Mouse (Mus musculus): ENCODE data around the gene 1300017J02Rik. TPM values are rescaled to one million over a fixed set of nuclear protein-coding genes. Genes with fewer than 3 reads are reported as not detected.
A peak's percentile ranks its signal among the peaks of the same experiment; 100 is the strongest.

Gene 1300017J02Rik
- total and polyA plus RNA-seq, 2 experiments from 2014 or later = 0.10 to 0.74 TPM

GRCm38 (mm10) chr9:103326449-103326848 is 21.6 kb upstream of the 1300017J02Rik start:
- no peak for TF ChIP-seq CTCF (IDR thresholded peaks at IDR 0.05; ENCODE audit: low read depth)
- 89% methylated on average over 9 of the region's 9 CpGs for WGBS
- no peak overlapping the region for H3K9ac ChIP-seq

GRCm38 (mm10) chr9:103324678-103325077 is 19.8 kb upstream of the 1300017J02Rik start:
- Histone ChIP-seq H3K9ac (no peak overlapping the region), H3K9me3 (ENCODE audit: low read length) (no peaks in the 10 kb centered on the region), H3K4me1 (ENCODE audit: insufficient read depth) (no peaks in the 10 kb centered on the region), H3K36me3 (ENCODE audit: insufficient read depth) (peaks cover 54% of the 10 kb centered on the region), H3K4me2 (ENCODE audit: low read depth) (no peak overlapping the region), H3K27ac (ENCODE audit: low read depth, low read length) (no peak overlapping the region), H3K4me3 (ENCODE audit: low read depth, low read length) (no peak overlapping the region), H3K27me3 (ENCODE audit: insufficient read depth, low read length) (no peaks in the 10 kb centered on the region)
- ATAC-seq = no peak
- no peak for TF ChIP-seq CTCF (IDR thresholded peaks at IDR 0.05; ENCODE audit: low read depth)
- 79% methylated on average over 1 of the region's 2 CpGs for WGBS
- no peak for DNase-seq

More at GRCm38 (mm10) chr9:103326449-103326848, 21.6 kb upstream of the 1300017J02Rik start:
- no peak overlapping the region for H3K4me2 ChIP-seq (ENCODE audit: low read depth)
- no peaks in the 10 kb centered on the region for H3K4me1 ChIP-seq (ENCODE audit: insufficient read depth)
- no peak overlapping the region for H3K4me3 ChIP-seq (ENCODE audit: low read depth, low read length)
- ATAC-seq (no peak), DNase-seq (no peak)
- no peaks in the 10 kb centered on the region for H3K9me3 ChIP-seq (ENCODE audit: low read length)
- H3K27ac ChIP-seq (ENCODE audit: low read depth, low read length) = no peak overlapping the region
- H3K27me3 ChIP-seq (ENCODE audit: insufficient read depth, low read length) = no peaks in the 10 kb centered on the region
- peaks cover 43% of the 10 kb centered on the region for H3K36me3 ChIP-seq (ENCODE audit: insufficient read depth)

- Histone ChIP-seq H3K9ac (no peak overlapping the region), H3K9me3 (ENCODE audit: low read length) (no peaks in the 10 kb centered on the region), H3K36me3 (ENCODE audit: insufficient read depth) (peaks cover 19% of the 10 kb centered on the region; the same call in 1 of the 2 replicates), H3K4me3 (ENCODE audit: low read depth, low read length) (no peak overlapping the region), H3K4me2 (ENCODE audit: low read depth) (no peak overlapping the region), H3K4me1 (ENCODE audit: insufficient read depth) (no peaks in the 10 kb centered on the region), H3K27ac (ENCODE audit: low read depth, low read length) (no peak overlapping the region), H3K27me3 (ENCODE audit: insufficient read depth, low read length) (no peaks in the 10 kb centered on the region)
- DNase-seq (no peak), ATAC-seq (no peak)
- WGBS = 90% methylated on average over 6 of the region's 6 CpGs
- TF ChIP-seq CTCF (IDR thresholded peaks at IDR 0.05; ENCODE audit: low read depth) = no peak
These were observed 5.0 kb upstream of the 1300017J02Rik start for GRCm38 (mm10) chr9:103309832-103310231.

GRCm38 (mm10) chr9:103305332-103306041 is 605 bp upstream of the 1300017J02Rik start:
- Histone ChIP-seq H3K9ac (peak overlapping the region; percentile 66), H3K4me2 (ENCODE audit: low read depth) (peak overlapping the region; percentile 61), H3K36me3 (ENCODE audit: insufficient read depth) (peaks cover 10% of the 10 kb centered on the region; the same call in 1 of the 2 replicates), H3K27ac (ENCODE audit: low read depth, low read length) (0 out of 2 replicates have a peak overlapping the region, but pooled peaks have one; percentile 83), H3K27me3 (ENCODE audit: insufficient read depth, low read length) (no peaks in the 10 kb centered on the region), H3K4me3 (ENCODE audit: low read depth, low read length) (peak overlapping the region; percentile 75), H3K9me3 (ENCODE audit: low read length) (no peaks in the 10 kb centered on the region), H3K4me1 (ENCODE audit: insufficient read depth) (no peaks in the 10 kb centered on the region)
- under 1% methylated on average over 40 of the region's 40 CpGs for WGBS
- ATAC-seq (peak; percentile 65), DNase-seq (peak; percentile 41)
- peak; percentile 34 for TF ChIP-seq CTCF (IDR thresholded peaks at IDR 0.05; ENCODE audit: low read depth)

GRCm38 (mm10) chr9:103302666-103303065 is 2.2 kb downstream of the 1300017J02Rik start:
- H3K27ac ChIP-seq (ENCODE audit: low read depth, low read length) = no peak overlapping the region
- no peaks in the 10 kb centered on the region for H3K9me3 ChIP-seq (ENCODE audit: low read length)
- TF ChIP-seq CTCF (IDR thresholded peaks at IDR 0.05; ENCODE audit: low read depth) = peak; percentile 90
- no peak overlapping the region for H3K4me2 ChIP-seq (ENCODE audit: low read depth)
- H3K9ac ChIP-seq = no peak overlapping the region
- no peak overlapping the region for H3K4me3 ChIP-seq (ENCODE audit: low read depth, low read length)
- DNase-seq (peak; percentile 82), ATAC-seq (no peak)
- no peaks in the 10 kb centered on the region for H3K27me3 ChIP-seq (ENCODE audit: insufficient read depth, low read length)
- H3K4me1 ChIP-seq (ENCODE audit: insufficient read depth) = no peaks in the 10 kb centered on the region
- H3K36me3 ChIP-seq (ENCODE audit: insufficient read depth) = no peaks in the 10 kb centered on the region
- WGBS = 52% methylated on average over 3 of the region's 3 CpGs

GRCm38 (mm10) chr9:103302239-103302638 is 2.6 kb downstream of the 1300017J02Rik start:
- no peaks in the 10 kb centered on the region for H3K4me1 ChIP-seq (ENCODE audit: insufficient read depth)
- no peaks in the 10 kb centered on the region for H3K9me3 ChIP-seq (ENCODE audit: low read length)
- no peak overlapping the region for H3K4me2 ChIP-seq (ENCODE audit: low read depth)
- WGBS = 82% methylated on average over 4 of the region's 4 CpGs
- H3K36me3 ChIP-seq (ENCODE audit: insufficient read depth) = no peaks in the 10 kb centered on the region
- H3K27ac ChIP-seq (ENCODE audit: low read depth, low read length) = no peak overlapping the region
- no peak overlapping the region for H3K4me3 ChIP-seq (ENCODE audit: low read depth, low read length)
- DNase-seq = no peak
- TF ChIP-seq CTCF (IDR thresholded peaks at IDR 0.05; ENCODE audit: low read depth) = no peak
- no peak for ATAC-seq
- no peaks in the 10 kb centered on the region for H3K27me3 ChIP-seq (ENCODE audit: insufficient read depth, low read length)
- no peak overlapping the region for H3K9ac ChIP-seq

GRCm38 (mm10) chr9:103301086-103301485 is 3.8 kb downstream of the 1300017J02Rik start:
- DNase-seq (no peak), ATAC-seq (no peak)
- Histone ChIP-seq H3K9ac (no peak overlapping the region), H3K4me1 (ENCODE audit: insufficient read depth) (no peaks in the 10 kb centered on the region), H3K4me2 (ENCODE audit: low read depth) (no peak overlapping the region), H3K36me3 (ENCODE audit: insufficient read depth) (no peaks in the 10 kb centered on the region), H3K4me3 (ENCODE audit: low read depth, low read length) (no peak overlapping the region), H3K27me3 (ENCODE audit: insufficient read depth, low read length) (no peaks in the 10 kb centered on the region), H3K27ac (ENCODE audit: low read depth, low read length) (no peak overlapping the region), H3K9me3 (ENCODE audit: low read length) (no peaks in the 10 kb centered on the region)
- WGBS = 92% methylated on average over 8 of the region's 8 CpGs
- no peak for TF ChIP-seq CTCF (IDR thresholded peaks at IDR 0.05; ENCODE audit: low read depth)

All from forebrain, postnatal 0 days (tissue).